Mouse (Mus musculus): Measurements from ENCODE around the gene Galnt2. TPM values are rescaled to one million over a fixed set of nuclear protein-coding genes. Genes with fewer than 3 reads are reported as not detected.

Galnt2 gene
- polyA plus RNA-seq, 1 experiment = 59.4 TPM

GRCm38 (mm10) chr8:124270504-124270903 is 39.3 kb downstream of the Galnt2 start:
- H3K4me2 ChIP-seq (ENCODE audit: low read depth) = no peak overlapping the region
- no peak for TF ChIP-seq USF1 (IDR thresholded peaks at IDR 0.05; ENCODE audit: low read depth)
- no peak for TF ChIP-seq MAX (IDR thresholded peaks at IDR 0.05; ENCODE audit: low read depth)
- no peak for TF ChIP-seq REST (IDR thresholded peaks at IDR 0.05; ENCODE audit: insufficient read depth, insufficient read length)
- TF ChIP-seq POLR2A (IDR thresholded peaks at IDR 0.05; ENCODE audit: insufficient read length, low read depth) = no peak
- TF ChIP-seq SRF (IDR thresholded peaks at IDR 0.05; ENCODE audit: control insufficient read depth, insufficient read length, low read depth) = no peak
- TF ChIP-seq MYOG (IDR thresholded peaks at IDR 0.05; ENCODE audit: control insufficient read depth in 1 of 3, insufficient read depth in 1 of 3, insufficient read length in 2 of 3, low read depth in 2 of 3) = no peak
- no peak for TF ChIP-seq MYOD1 (IDR thresholded peaks at IDR 0.05; ENCODE audit: control insufficient read depth in 1 of 3, insufficient read length in 2 of 3, low read depth in 2 of 3)
- no peak for TF ChIP-seq TCF12 (IDR thresholded peaks at IDR 0.05; ENCODE audit: insufficient read depth, poor library complexity, severe bottlenecking)
- no peak for TF ChIP-seq E2F4 (IDR thresholded peaks at IDR 0.05; ENCODE audit: insufficient read depth)
- TF ChIP-seq CEBPB (IDR thresholded peaks at IDR 0.05; ENCODE audit: insufficient read depth, poor library complexity, severe bottlenecking) = no peak
- H3ac ChIP-seq (ENCODE audit: control insufficient read depth, insufficient read length) = no peak overlapping the region
- no peaks in the 10 kb centered on the region for H3K27me3 ChIP-seq (ENCODE audit: control insufficient read depth, insufficient read depth, insufficient read length)
- peaks cover 46% of the 10 kb centered on the region for H3K79me2 ChIP-seq (ENCODE audit: control insufficient read depth, insufficient read depth)
- no peak overlapping the region for H3K4me3 ChIP-seq
- H3K36me3 ChIP-seq (ENCODE audit: control insufficient read depth, insufficient read depth) = no peaks in the 10 kb centered on the region

- peak overlapping the region; percentile 10 for H3K4me2 ChIP-seq (ENCODE audit: low read depth)
- no peak overlapping the region for H3K4me3 ChIP-seq
- TF ChIP-seq MYOG (IDR thresholded peaks at IDR 0.05; ENCODE audit: control insufficient read depth in 1 of 3, insufficient read depth in 1 of 3, insufficient read length in 2 of 3, low read depth in 2 of 3) (peak; percentile 13 to 67 (median 35)), MYOD1 (IDR thresholded peaks at IDR 0.05; ENCODE audit: control insufficient read depth in 1 of 3, insufficient read length in 2 of 3, low read depth in 2 of 3) (peak in 2 of 3 experiments; percentile 52 to 69), REST (IDR thresholded peaks at IDR 0.05; ENCODE audit: insufficient read depth, insufficient read length) (no peak)
- no peaks in the 10 kb centered on the region for H3K36me3 ChIP-seq (ENCODE audit: control insufficient read depth, insufficient read depth)
- H3K27me3 ChIP-seq (ENCODE audit: control insufficient read depth, insufficient read depth, insufficient read length) = no peaks in the 10 kb centered on the region
- H3K79me2 ChIP-seq (ENCODE audit: control insufficient read depth, insufficient read depth) = peaks cover 50% of the 10 kb centered on the region
- no peak overlapping the region for H3ac ChIP-seq (ENCODE audit: control insufficient read depth, insufficient read length)
These were observed 39.7 kb downstream of the Galnt2 start for GRCm38 (mm10) chr8:124270904-124271303.

GRCm38 (mm10) chr8:124271518-124271917 is 40.3 kb downstream of the Galnt2 start:
- H3K4me3 ChIP-seq = no peak overlapping the region
- no peaks in the 10 kb centered on the region for H3K36me3 ChIP-seq (ENCODE audit: control insufficient read depth, insufficient read depth)
- H3K27me3 ChIP-seq (ENCODE audit: control insufficient read depth, insufficient read depth, insufficient read length) = no peaks in the 10 kb centered on the region
- H3K79me2 ChIP-seq (ENCODE audit: control insufficient read depth, insufficient read depth) = peaks cover 57% of the 10 kb centered on the region
- H3K4me2 ChIP-seq (ENCODE audit: low read depth) = peak overlapping the region; percentile 10
- TF ChIP-seq TCF3 (IDR thresholded peaks at IDR 0.05; ENCODE audit: insufficient read length, low read depth) (no peak), TCF12 (IDR thresholded peaks at IDR 0.05; ENCODE audit: insufficient read depth, poor library complexity, severe bottlenecking) (no peak), USF1 (IDR thresholded peaks at IDR 0.05; ENCODE audit: low read depth) (no peak), REST (IDR thresholded peaks at IDR 0.05; ENCODE audit: insufficient read depth, insufficient read length) (no peak), SRF (IDR thresholded peaks at IDR 0.05; ENCODE audit: control insufficient read depth, insufficient read length, low read depth) (no peak), MAX (IDR thresholded peaks at IDR 0.05; ENCODE audit: low read depth) (no peak), MYOG (IDR thresholded peaks at IDR 0.05; ENCODE audit: control insufficient read depth in 1 of 3, insufficient read depth in 1 of 3, insufficient read length in 2 of 3, low read depth in 2 of 3) (no peak), CEBPB (IDR thresholded peaks at IDR 0.05; ENCODE audit: insufficient read depth, poor library complexity, severe bottlenecking) (no peak), E2F4 (IDR thresholded peaks at IDR 0.05; ENCODE audit: insufficient read depth) (no peak), MYOD1 (IDR thresholded peaks at IDR 0.05; ENCODE audit: control insufficient read depth in 1 of 3, insufficient read length in 2 of 3, low read depth in 2 of 3) (no peak)
- H3ac ChIP-seq (ENCODE audit: control insufficient read depth, insufficient read length) = no peak overlapping the region

GRCm38 (mm10) chr8:124272792-124273191 is 41.6 kb downstream of the Galnt2 start:
- Histone ChIP-seq H3K36me3 (ENCODE audit: control insufficient read depth, insufficient read depth) (no peaks in the 10 kb centered on the region), H3K79me2 (ENCODE audit: control insufficient read depth, insufficient read depth) (peaks cover 60% of the 10 kb centered on the region), H3ac (ENCODE audit: control insufficient read depth, insufficient read length) (no peak overlapping the region), H3K27me3 (ENCODE audit: control insufficient read depth, insufficient read depth, insufficient read length) (no peaks in the 10 kb centered on the region), H3K4me2 (ENCODE audit: low read depth) (no peak overlapping the region), H3K4me3 (no peak overlapping the region)
- TF ChIP-seq POLR2A (IDR thresholded peaks at IDR 0.05; ENCODE audit: insufficient read length, low read depth) = no peak
- TF ChIP-seq USF1 (IDR thresholded peaks at IDR 0.05; ENCODE audit: low read depth) = no peak
- TF ChIP-seq CEBPB (IDR thresholded peaks at IDR 0.05; ENCODE audit: insufficient read depth, poor library complexity, severe bottlenecking) = no peak
- TF ChIP-seq MAX (IDR thresholded peaks at IDR 0.05; ENCODE audit: low read depth) = no peak
- TF ChIP-seq MYOD1 (IDR thresholded peaks at IDR 0.05; ENCODE audit: control insufficient read depth in 1 of 3, insufficient read length in 2 of 3, low read depth in 2 of 3) = no peak
- TF ChIP-seq E2F4 (IDR thresholded peaks at IDR 0.05; ENCODE audit: insufficient read depth) = no peak
- no peak for TF ChIP-seq POLR2AphosphoS2 (IDR thresholded peaks at IDR 0.05; ENCODE audit: insufficient read length, low read depth)
- TF ChIP-seq MYOG (IDR thresholded peaks at IDR 0.05; ENCODE audit: control insufficient read depth in 1 of 3, insufficient read depth in 1 of 3, insufficient read length in 2 of 3, low read depth in 2 of 3) = no peak

GRCm38 (mm10) chr8:124273606-124274218 is 42.5 kb downstream of the Galnt2 start:
- H3ac ChIP-seq (ENCODE audit: control insufficient read depth, insufficient read length) = no peak overlapping the region
- H3K79me2 ChIP-seq (ENCODE audit: control insufficient read depth, insufficient read depth) = peaks cover 54% of the 10 kb centered on the region
- no peak overlapping the region for H3K4me2 ChIP-seq (ENCODE audit: low read depth)
- TF ChIP-seq SRF (IDR thresholded peaks at IDR 0.05; ENCODE audit: control insufficient read depth, insufficient read length, low read depth) (no peak), USF1 (IDR thresholded peaks at IDR 0.05; ENCODE audit: low read depth) (no peak), MAX (IDR thresholded peaks at IDR 0.05; ENCODE audit: low read depth) (no peak), MYOG (IDR thresholded peaks at IDR 0.05; ENCODE audit: control insufficient read depth in 1 of 3, insufficient read depth in 1 of 3, insufficient read length in 2 of 3, low read depth in 2 of 3) (no peak), CEBPB (IDR thresholded peaks at IDR 0.05; ENCODE audit: insufficient read depth, poor library complexity, severe bottlenecking) (no peak), POLR2AphosphoS2 (IDR thresholded peaks at IDR 0.05; ENCODE audit: insufficient read length, low read depth) (no peak), TCF3 (IDR thresholded peaks at IDR 0.05; ENCODE audit: insufficient read length, low read depth) (no peak)
- no peaks in the 10 kb centered on the region for H3K27me3 ChIP-seq (ENCODE audit: control insufficient read depth, insufficient read depth, insufficient read length)
- no peak overlapping the region for H3K4me3 ChIP-seq
- H3K36me3 ChIP-seq (ENCODE audit: control insufficient read depth, insufficient read depth) = no peaks in the 10 kb centered on the region

Data from myocyte (in vitro differentiated cells).